Mouse (Mus musculus) kidney, postnatal 14 days (tissue): ENCODE results near the gene Notch3.
A peak's percentile ranks its signal among the peaks of the same experiment; 100 is the strongest.
"Not testable (repeated sequence)": the region's sequence is repeated elsewhere in the genome, so short reads cannot be mapped to it uniquely, and the experiment has no call there.

Source experiments
- DNase-seq: peaks from one replicate; pipeline ENCODE4 v3.0.0; 2022; ENCODE audit warnings: mixed read lengths

Gene Notch3

GRCm38 (mm10) chr17:32166687-32167086 lies at the start of gene Notch3:
Gene Notch3 (minus strand): TSS chr17:32166852.
- peak; percentile 81 for DNase-seq

- not testable (repeated sequence) for DNase-seq
Observed at GRCm38 (mm10) chr17:32215587-32215986, 48.9 kb upstream of the Notch3 start.

DNA sequence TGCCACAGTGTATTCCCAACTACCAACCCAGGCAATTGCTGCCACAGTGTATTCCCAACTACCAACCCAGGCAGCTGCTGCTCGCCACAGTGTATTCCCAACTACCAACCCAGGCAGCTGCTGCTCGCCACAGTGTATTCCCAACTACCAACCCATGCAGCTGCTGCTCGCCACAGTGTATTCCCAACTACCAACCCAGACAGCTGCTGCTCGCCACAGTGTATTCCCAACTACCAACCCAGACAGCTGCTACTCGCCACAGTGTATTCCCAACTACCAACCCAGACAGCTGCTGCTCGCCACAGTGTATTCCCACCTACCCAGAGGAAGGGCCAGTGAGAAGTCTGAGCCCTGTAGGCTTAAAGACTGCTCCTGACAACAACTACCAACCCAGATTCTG lies 44.9 kb upstream of the Notch3 start:
- not testable (repeated sequence) for DNase-seq

- DNase-seq: peak; percentile 76
Observed at GRCm38 (mm10) chr17:32209752-32210151, 43.1 kb upstream of the Notch3 start.

GRCm38 (mm10) chr17:32209144-32209543 lies 42.5 kb upstream of the Notch3 start:
- peak; percentile 61 for DNase-seq

- DNase-seq: peak; percentile 67
Observed at GRCm38 (mm10) chr17:32207586-32208245, 41.1 kb upstream of the Notch3 start.

GRCm38 (mm10) chr17:32205345-32205744 lies 38.7 kb upstream of the Notch3 start:
- DNase-seq: peak; percentile 14

DNA sequence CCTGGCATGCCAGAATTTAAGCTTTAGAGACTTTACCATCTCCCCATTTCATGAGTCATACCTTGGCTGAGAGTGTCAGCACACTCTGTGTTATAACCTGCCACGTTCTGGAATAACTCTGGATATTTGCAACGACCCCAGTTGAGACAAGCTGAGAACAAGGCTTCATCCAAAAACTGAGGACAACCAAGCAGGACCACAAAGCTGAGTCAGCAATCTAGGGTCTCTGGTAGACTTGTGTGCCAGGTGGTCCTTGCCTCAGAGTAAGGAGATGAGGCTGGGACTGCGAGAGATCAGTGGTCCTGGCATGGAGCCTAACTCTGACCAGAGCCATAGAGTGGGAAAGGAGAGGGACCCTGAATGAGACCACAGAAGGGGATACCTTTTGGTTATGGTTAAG lies 36.3 kb upstream of the Notch3 start:
- DNase-seq: no peak

GRCm38 (mm10) chr17:32201086-32201485 lies 34.4 kb upstream of the Notch3 start:
- no peak for DNase-seq

- no peak for DNase-seq
Observed at GRCm38 (mm10) chr17:32199796-32200195, 33.1 kb upstream of the Notch3 start.

DNA sequence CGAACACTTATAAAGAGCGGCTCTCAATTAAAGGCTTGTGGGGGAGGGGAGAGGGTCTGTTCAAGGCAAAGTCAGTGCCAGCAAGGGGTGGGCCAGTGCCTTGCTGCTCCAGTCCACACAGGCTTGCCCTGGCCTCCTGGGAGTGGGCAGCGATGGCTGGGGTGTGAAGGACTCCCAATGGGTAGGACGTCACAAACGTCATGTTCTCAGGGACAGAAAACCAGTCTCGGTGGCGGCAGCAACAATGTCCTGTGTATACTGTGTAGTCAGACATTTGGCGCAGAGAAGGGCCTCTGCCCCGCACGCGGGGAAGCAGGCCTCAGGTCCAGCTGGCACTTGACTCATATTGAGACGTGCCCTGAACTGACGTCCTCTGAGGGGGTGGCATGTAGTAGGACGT lies 30.5 kb upstream of the Notch3 start:
- no peak for DNase-seq

DNA sequence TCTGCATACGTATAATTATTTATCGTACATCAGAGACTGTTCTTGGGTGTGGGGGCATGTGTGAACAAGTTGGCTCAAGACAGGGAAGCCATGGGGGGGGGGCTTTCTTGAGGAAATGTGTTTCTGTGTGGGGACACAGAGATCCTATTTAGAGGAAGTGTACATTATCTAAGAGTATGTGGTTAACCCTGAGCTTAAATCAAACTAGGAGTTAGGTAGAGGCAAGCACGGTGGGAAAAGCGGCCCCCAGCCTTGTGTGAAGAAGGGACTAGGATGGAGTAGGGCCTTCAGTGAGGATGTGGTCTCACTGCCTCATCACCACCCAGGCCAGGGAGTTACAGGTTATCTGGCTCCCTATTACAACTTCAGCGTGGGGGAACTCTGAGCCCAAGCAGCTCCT lies 29.1 kb upstream of the Notch3 start:
- no peak for DNase-seq

DNA sequence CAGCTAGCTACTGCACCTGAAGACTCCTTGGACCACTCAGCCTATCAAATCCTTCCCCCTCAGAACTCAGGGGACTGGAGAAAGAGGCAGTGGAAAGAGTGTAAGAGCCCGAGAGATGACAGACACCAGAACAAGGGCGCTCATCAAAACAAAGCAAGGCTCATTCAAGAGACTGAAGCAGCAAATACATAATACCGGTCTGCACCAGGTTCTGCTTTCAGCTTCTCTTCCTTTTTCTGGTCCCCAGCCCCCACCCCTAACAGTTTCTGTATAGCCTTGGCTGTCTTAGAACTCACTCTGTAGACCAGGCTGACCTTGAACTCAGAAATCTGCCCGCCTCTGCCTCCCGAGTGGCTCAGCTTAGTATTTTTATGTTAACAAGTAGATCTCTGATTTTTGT lies 26.4 kb upstream of the Notch3 start:
- DNase-seq: no peak

GRCm38 (mm10) chr17:32189850-32190249 lies 23.2 kb upstream of the Notch3 start:
- DNase-seq: no peak

- no peak for DNase-seq
Observed at GRCm38 (mm10) chr17:32188863-32189636, 22.4 kb upstream of the Notch3 start, which contains the start of gene Ephx3. Gene Ephx3 (minus strand): TSS chr17:32189549.

DNA sequence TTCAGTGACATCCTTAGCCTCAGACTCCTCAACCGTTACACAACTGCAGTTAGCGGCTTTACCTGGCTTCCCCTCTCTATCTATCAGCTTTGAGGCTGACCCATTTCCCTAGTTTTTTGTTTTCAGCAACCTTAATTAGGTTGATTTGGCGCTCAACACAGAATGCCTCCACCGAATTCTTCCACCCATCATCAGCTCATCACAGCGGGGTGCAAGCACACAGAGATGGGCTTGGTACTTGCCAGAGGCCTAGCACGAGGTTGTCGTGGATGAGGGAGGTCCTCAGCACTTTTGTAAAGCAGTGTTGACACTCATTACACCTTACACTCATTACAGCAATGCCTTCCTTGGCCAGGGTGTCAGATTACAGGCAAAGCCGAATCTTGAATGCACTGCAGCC lies 16.4 kb upstream of the Notch3 start:
- DNase-seq: no peak

- no peak for DNase-seq
Observed at GRCm38 (mm10) chr17:32179621-32180491, 13.2 kb upstream of the Notch3 start.

GRCm38 (mm10) chr17:32176919-32177318 lies 10.3 kb upstream of the Notch3 start:
- DNase-seq: no peak

GRCm38 (mm10) chr17:32173166-32173565 lies 6.5 kb upstream of the Notch3 start:
- DNase-seq: peak; percentile 83

- no peak for DNase-seq
Observed at GRCm38 (mm10) chr17:32172485-32172884, 5.8 kb upstream of the Notch3 start.

- DNase-seq: no peak
Observed at GRCm38 (mm10) chr17:32169518-32170225, 3.0 kb upstream of the Notch3 start.

DNA sequence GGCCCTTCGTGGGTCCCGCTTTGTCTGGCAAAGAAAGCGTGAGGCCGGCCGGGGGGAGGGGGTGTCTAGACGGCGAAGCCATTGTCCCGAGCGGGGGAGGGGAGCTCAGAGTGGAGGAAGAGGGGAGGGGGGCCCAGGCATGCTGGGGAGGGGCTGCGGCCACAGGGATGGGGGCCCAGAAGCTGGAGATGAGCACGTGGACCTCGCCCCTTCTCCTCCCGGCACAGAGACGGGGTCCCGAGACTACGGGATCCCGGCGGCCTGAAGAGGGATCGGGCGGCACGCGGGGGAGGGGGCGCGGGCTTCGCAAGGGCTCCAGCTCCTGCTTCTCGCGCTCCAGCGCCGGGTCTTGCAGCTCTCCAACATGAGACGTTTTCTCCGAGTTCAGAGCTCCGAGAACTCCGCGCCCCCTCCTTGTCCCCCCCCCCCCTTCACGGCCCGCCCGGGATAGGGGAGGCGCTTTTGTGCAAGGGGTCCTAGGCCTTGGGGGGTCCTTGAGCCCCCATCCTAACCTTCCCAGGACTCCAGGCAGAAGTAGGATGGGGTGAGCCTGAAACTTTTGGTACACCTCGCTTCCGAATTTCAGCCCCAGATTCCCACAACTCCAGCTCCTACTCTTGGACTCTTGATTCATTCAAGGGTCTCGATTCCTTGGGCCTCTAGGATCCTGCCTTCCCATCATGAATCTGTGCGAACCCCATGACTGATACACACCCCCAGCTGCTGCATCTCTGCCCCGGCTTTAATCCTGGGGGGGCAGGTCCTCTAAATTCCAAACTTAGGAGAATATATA lies 653 bp downstream of the Notch3 start:
- peak; percentile 79 for DNase-seq
